Mouse (Mus musculus): ENCODE measurements at regions not wholly inside any gene's neighbourhood (a gene's known extent, or its start where the extent isn't known, plus 50 kb on each side); places are given as distances from the start of the nearest gene placed in this dataset.

GRCm38 (mm10) chr2:45901892-45902291 is 784.7 kb upstream of the Zeb2 start:
- DNase-seq (ENCODE audit: low read depth, low spot score): no peak

- no peak for DNase-seq (ENCODE audit: low read depth, low spot score)
Observed at GRCm38 (mm10) chr2:45884680-45885079, 767.5 kb upstream of the Zeb2 start.

DNA sequence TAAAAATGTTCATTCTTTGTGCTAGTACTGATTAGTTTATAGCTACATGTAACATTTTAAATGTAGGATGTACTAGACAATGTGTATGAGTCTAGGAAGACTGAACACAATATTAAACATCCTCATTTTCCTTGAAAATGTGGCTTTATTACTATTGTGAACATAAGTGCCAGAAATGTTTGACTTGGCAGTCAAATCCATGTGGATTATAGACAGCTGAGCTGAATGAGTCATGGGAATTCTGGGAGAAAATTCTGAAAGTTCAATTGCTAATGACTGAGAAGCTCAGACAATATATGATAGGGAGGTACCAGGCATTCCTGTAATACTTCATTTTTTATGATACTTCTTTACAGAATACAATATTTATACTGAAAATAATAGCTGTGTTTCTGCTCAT is 761.5 kb upstream of the Zeb2 start:
- DNase-seq (ENCODE audit: low read depth, low spot score): no peak

GRCm38 (mm10) chr2:45859901-45860331 is 742.7 kb upstream of the Zeb2 start:
- no peak for DNase-seq (ENCODE audit: low read depth, low spot score)

DNA sequence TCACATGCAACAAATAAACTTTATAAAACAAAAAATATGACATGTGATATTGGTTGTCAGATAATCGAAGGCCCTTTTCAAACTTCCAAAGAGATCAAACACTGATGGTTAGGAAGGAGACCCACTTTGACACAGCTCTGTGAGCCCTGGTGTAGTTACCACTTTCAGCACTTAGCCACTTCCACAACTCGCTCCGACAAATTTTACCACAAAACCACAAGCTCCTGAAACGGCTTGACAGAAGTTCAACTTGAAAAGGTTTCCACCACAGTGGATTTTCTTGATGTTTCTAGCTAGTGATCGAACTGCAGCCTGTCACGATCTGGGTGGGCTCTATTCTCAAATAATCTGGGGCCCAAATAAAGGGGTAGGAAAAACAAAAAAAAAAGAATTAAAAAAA is 742.2 kb upstream of the Zeb2 start:
- no peak for DNase-seq (ENCODE audit: low read depth, low spot score)

GRCm38 (mm10) chr2:45850018-45850605 is 732.9 kb upstream of the Zeb2 start:
- DNase-seq (ENCODE audit: low read depth, low spot score): no peak

DNA sequence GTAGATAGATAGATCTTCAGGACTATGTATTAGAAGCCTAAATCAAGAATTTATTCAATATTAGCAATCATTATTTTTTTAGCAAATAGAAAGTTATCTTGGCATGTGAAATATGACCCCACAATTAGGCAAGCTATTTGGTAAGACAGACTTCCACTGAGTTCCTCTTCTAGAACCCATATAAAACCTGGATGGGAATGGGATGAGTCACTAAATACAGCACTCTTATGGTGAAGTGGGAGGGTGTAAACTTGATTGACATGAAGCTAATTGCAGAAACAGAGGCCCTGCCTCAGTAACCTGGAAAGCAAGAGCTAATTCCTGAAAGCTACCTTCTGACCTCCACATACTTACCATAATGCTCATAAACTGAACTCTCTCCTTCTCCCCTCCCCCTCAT is 723.2 kb upstream of the Zeb2 start:
- DNase-seq (ENCODE audit: low read depth, low spot score): no peak

GRCm38 (mm10) chr2:45836546-45837221 is 719.5 kb upstream of the Zeb2 start:
- DNase-seq (ENCODE audit: low read depth, low spot score): no peak

DNA sequence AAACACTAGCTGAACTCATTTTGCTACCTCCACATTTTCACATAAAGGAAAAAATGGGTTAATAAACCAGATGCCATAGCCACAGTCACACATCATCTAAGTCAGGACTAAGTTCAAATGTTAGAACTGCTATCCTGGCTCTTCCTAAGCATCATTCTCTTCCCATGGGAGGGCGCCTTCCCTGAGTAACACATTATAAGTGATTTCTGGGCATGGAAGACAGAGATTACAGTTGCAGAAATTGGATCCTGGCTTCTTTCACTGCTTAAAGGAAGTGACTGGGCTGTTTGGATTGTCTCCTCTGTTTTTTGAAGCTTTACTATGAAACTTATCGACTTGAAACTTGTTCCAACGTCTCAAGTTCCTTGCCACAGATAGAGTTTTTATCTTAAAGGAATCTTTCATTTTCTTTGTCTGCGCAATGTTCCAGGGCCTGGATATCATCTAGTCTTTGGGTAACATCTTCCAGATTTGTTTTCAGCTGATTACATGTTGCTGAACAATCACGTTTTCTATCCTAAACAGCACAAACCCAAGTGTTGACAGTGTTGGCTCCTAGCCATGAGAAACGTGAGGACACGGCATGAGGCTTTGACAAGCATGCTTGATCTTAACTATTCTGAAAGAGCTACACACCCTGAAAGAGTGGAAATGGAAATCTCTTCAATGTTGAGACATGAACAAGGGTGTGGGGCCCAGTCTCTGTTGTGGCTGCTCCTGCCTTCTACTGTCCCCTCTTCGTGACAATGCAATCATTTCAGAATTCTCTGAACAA is 700.9 kb upstream of the Zeb2 start:
- no peak for DNase-seq (ENCODE audit: low read depth, low spot score)

DNA sequence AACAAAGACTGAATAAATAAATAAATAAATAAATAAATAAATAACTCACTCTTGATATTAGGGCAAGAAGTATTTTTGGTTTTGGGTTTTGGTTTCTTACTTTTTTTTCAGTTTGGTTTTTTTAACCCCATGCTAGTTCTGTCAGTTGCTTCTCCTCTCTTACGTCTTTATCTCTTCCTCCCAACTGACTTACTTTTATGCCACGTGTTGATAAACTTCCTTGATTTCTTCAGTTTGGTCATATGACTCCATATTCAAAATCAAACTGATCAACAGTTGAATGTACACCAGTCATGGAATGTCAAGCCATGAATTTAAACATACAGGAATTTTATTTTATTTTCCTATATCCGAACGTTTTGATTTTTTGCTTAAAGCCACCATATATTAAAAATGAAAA is 697.5 kb upstream of the Zeb2 start:
- no peak for DNase-seq (ENCODE audit: low read depth, low spot score)

DNA sequence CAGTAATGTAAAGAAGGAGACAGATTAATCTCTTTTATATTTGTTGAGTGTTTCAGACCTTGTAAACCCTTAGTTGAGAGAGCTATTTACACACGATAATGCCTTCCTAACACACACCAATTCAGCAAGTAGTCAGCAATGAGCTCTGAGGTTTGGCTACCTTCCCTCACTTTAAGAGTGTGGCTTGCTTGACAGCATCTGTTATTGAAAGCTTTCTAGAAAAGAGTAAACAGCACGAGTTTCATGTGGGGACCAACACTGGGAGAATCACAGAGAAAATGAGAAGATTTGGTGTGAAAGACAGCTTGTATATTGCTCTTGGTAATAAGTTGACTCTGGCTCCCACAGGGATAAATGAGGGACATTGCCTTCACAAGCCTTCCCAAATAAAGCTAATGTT is 688.1 kb upstream of the Zeb2 start:
- no peak for DNase-seq (ENCODE audit: low read depth, low spot score)

DNA sequence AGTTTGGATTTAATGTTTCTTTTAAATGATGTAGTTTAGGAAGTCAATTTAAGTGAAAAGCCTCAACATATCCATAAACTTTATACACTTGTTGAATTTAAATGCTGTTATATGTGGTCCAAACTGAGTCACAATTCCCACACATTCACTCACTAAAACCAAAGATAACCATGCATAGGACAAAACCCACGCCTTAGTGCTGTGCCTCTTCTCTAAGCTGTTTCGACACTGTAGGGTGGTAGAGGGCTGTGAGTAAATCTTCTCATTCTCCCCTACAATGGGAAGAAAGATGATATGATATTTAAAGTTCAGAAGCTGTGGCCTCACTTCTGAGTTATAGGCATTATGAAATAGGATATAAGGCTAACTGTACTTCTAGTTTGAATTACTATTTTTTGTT is 682.9 kb upstream of the Zeb2 start:
- DNase-seq (ENCODE audit: low read depth, low spot score): no peak

GRCm38 (mm10) chr2:45793561-45793960 is 676.4 kb upstream of the Zeb2 start:
- DNase-seq (ENCODE audit: low read depth, low spot score): no peak

DNA sequence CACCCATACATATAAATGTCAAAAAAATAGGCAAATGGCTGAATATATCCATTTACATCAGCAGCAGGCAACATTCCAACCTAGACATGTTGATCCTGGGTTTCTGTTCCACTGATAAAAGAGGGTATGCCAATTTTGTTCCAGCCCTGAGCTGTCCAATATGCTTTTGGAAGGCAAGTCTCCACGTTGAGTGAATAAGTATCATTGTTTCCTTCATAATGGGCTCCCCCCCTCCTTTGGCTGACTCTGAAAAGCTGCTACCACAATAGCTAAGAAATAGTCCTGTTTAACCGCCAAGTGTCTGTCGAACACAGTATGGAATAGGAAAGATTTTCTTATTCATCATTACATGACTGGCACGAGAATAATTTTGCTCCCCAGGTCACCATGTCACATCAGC is 672.5 kb upstream of the Zeb2 start:
- no peak for DNase-seq (ENCODE audit: low read depth, low spot score)

- DNase-seq (ENCODE audit: low read depth, low spot score): no peak
Observed at GRCm38 (mm10) chr2:45787732-45788390, 670.7 kb upstream of the Zeb2 start.

DNA sequence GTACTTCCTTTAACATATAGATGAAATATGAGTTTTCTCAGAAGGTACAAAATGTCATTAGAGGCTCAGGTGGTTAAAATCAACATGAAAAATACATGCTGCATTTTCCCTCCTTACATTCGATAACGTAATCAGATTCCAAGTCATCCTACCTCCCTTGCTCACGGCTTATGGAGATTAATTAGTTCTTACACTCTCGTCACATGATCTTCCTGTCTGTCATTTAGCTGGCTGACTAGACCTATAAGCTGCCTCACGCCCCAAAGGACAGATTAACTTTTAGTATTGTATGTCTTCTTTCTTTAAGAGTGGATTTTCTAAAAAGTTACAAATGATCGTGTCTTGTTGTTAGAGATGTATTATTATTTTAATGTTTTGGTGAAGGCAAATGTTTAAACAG is 669.6 kb upstream of the Zeb2 start:
- no peak for DNase-seq (ENCODE audit: low read depth, low spot score)

- no peak for DNase-seq (ENCODE audit: low read depth, low spot score)
Observed at GRCm38 (mm10) chr2:45785684-45786083, 668.5 kb upstream of the Zeb2 start.

GRCm38 (mm10) chr2:45783634-45784412 is 666.6 kb upstream of the Zeb2 start:
- DNase-seq (ENCODE audit: low read depth, low spot score): no peak

- no peak for DNase-seq (ENCODE audit: low read depth, low spot score)
Observed at GRCm38 (mm10) chr2:45777466-45777865, 660.3 kb upstream of the Zeb2 start.

DNA sequence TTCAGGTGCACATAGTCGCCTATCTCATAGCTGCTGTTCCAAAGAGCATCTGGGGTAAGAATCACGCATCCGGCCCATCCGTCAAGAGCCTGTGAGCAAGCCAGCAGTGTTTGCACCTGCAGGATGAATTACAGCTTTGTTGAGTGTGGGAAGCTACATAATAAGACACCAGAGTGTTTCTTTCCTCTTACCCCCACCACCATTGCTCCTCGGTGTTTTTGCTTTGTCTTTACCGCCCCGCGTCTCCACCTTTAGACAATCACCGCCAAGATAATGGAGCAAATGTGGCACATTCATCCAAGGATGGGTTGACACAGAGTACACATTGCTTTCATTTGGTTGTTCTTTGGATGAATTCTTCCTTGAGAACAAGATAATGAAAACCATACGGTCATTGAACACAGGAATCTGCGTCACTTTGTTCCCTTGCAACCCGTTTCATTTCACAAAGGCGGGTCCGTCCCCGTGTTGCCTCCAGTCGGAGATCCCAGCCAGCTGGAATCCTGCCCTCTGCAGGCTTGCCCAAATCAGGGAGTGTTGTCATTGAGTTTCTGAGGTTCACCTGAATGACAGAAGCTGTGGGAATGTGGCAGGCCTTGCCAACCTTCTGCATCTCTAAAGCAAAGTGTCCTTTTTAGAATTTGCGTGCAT is 659.4 kb upstream of the Zeb2 start:
- DNase-seq (ENCODE audit: low read depth, low spot score): no peak

- DNase-seq (ENCODE audit: low read depth, low spot score): no peak
Observed at GRCm38 (mm10) chr2:45775691-45776090, 658.5 kb upstream of the Zeb2 start.

All from retina, adult 2 months (tissue).